Mouse (Mus musculus): ENCODE measurements around the gene Tsfm.
"Not testable (repeated sequence)": the region's sequence is repeated elsewhere in the genome, so short reads cannot be mapped to it uniquely, and the experiment has no call there.

Tsfm gene

GRCm38 (mm10) chr10:127063239-127063872 lies 32.7 kb upstream of the Tsfm start, which contains the start of gene Cdk4:
TSS of gene Cdk4 (plus strand) at chr10:127063534.
- peak; percentile 97 to 98 for DNase-seq

GRCm38 (mm10) chr10:127062503-127062902 lies 31.9 kb upstream of the Tsfm start:
- no peak for DNase-seq

DNA sequence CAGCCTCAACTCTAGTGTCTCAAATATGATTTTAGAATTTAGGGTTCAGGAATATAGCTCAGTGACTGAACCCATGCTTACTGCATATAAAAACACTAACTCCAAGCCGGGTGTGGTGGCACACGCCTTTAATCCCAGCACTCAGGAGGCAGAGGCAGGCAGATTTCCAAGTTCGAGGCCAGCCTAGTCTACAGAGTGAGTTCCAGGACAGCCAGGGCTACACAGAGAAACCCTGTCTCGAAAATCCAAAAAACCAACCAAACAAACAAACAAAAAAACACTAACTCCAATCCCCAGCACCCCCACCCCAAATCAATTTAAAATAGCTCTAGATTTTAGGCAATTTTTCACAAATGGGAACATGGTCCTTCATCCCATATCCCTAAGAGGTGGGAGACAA lies 31.5 kb upstream of the Tsfm start:
- DNase-seq: not testable (repeated sequence)

DNA sequence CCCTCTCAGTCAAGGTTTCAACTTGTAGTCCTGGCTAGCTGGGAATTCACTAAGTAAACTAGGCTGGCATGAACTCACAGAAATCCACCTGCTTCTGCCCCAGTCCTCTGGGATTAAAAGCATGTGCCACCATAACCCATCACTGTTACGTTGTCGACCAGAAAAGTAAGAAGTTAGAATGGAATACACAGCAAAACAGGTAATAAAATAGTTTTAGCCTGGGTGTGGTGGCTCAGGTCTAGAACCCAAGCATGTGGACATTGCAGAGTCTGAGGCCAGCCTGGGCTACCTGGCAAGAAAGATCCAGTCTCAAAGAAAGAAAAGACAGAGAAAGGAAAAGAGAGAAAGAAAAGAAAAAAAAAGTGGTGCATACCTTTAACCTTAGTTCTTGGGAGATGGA lies 30.9 kb upstream of the Tsfm start:
- no peak for DNase-seq

- peak in 1 of 2 experiments; percentile 3 for DNase-seq
Observed at GRCm38 (mm10) chr10:127061085-127061484, 30.4 kb upstream of the Tsfm start.

GRCm38 (mm10) chr10:127059968-127060916 lies 29.6 kb upstream of the Tsfm start, which contains the start of gene March9:
TSS of gene March9 (minus strand) at chr10:127060184.
- DNase-seq: peak; percentile 76 to 77

DNA sequence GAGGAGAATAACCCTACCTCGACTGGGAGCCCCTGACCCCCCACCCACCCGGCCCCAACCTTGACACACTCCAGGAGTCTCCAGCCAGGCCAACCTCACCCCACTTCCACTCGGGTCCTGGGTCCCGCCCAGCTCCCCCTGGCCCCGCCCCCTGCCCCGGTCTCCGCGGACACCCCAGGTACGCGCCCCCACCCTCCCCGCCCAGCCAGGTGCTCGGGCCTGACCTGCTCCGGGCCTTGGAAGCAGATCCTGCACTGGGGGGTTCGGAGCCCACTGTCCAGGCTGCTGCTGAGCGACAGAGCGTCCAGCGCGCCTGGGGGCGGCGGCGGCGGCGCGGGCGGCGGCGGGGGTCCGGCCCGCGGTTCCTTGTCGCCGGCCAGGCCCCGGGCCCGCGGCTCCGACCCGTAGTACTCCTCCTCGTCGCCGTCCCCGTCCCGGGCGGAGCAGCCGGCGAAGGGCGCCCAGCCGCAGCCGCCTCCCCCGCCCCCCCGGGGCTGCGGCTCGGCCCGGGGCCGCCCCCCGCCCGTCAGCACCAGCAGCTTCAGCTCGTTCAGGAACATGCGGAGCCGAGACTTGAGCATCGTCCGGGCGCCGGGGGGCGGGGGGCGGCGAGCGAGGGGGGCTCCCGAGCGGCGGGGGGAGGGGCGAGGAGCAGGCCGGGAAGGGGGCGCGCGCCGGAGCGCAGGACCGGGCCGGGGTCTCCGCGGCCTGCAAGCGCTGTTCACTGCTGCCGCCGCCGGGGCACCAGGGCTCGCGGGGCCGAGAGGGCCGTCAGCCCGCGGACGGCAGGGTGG lies 28.7 kb upstream of the Tsfm start:
- no peak for DNase-seq

- no peak for DNase-seq
Observed at GRCm38 (mm10) chr10:127058708-127059107, 28.1 kb upstream of the Tsfm start.

DNA sequence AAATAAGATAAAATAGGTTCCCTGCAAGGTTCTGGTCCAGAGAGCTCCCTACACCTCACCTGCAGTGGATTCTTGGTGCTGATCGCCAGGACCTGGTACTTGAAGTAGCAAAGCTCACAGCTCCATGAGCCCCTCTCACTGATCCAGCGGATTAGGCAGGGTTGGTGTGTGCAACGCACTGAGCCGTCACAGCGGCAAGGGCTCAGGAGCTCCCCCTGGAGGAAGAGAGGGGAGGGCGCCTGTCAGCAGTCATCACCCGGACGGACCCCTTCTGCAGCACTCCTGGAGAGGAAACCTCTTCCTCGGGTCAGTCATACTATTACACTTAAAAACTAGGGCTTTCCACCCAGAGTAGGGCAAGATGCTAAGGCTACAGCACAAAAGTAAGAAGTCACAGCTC lies 27.5 kb upstream of the Tsfm start:
- DNase-seq: peak; percentile 58 to 79

DNA sequence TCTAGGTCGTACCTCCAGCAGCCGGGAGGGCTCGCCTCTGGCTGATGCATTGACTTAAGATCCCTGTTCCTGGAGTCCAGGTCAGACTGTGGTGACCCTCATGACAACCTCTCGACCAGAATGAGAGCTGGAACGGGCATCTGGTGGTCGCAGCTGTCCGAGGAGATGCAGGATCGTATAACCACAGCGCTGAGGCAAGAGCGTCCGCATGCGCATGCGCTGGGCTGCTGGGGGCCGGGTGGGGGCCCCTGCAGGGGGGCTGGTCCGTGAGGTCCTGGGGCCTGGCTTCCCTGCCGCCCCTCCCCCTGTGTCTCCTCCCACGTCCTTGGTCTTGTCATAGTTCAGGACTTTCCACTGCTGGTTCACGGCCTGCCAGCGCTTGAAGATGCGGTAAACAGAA lies 25.9 kb upstream of the Tsfm start:
- peak in 1 of 2 experiments; percentile 6 for DNase-seq

DNA sequence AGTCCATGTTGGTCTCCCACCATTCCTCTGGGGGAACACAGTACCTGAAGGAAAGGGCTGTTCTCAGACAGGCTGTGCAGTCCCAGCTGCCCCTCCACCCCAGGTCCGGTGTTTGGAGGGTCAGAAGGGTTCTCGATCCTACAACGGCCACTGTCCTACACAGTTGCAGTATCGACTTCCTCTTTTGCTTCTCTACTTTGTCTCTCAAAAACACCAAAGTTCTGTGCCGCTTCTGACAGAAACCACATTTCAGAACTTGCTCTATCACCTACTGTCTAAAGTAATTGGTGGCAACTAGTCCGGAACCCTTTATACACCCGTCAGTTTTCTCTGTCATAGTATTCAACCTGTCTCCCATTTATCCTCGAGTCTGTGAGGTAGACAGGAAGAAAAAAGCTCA lies 24.8 kb upstream of the Tsfm start:
- DNase-seq: no peak

DNA sequence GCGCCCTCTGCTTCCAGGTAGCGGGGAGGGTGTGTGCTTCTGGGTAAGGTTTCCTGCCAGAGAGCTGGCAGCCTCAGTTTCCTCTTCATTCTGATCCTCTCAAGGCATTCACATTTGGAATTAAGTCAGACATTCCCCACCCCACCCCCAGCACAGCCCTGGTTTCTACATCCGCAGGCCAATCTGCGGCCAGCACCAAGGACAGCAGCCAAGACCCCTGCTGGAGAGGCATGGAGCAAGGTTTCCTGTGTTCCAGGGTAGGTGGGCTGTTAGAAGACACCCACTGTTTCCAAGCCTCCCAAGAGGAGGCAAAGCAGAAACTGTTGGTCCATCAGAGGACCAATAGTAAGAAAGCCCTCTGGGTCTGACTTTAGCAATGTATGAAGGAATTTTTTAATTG lies 24.0 kb upstream of the Tsfm start:
- no peak for DNase-seq

GRCm38 (mm10) chr10:127050119-127050474 lies 19.5 kb upstream of the Tsfm start:
- no peak for DNase-seq

DNA sequence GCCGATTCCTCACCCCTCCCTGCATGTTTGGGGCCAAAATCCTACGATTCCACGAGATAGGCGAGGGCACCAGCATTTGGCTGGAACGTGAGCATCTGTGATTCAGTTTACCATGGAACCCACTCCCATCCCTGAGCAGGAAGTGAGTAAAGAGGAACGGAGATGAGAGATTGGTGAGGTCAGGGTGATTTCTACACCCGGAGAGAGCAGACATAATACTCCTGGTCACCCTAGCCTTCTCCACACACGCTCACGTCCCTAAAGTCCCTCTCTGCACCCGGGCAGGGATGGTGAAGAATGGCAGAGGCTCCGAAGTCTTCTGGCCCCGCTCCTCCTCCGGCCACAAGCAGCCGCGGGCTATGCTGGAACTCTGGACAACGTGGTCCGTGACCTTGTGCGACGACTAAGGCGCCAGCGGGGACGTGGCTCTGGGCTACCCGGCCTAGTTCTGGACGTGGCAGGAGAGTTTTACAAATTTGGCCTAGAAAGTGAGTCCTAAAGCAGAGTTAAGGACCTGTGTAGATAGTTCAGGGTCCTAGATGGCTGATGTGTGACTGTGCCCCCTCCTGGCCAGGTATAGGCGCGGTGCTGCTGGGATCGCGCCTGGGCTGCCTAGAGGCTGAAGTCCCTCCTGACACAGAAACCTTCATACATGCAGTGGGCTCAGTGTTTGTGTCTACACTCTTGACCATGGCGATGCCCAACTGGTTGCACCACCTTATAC lies 18.9 kb upstream of the Tsfm start:
- DNase-seq: no peak

- no peak for DNase-seq
Observed at GRCm38 (mm10) chr10:127048608-127049394, 18.2 kb upstream of the Tsfm start.

DNA sequence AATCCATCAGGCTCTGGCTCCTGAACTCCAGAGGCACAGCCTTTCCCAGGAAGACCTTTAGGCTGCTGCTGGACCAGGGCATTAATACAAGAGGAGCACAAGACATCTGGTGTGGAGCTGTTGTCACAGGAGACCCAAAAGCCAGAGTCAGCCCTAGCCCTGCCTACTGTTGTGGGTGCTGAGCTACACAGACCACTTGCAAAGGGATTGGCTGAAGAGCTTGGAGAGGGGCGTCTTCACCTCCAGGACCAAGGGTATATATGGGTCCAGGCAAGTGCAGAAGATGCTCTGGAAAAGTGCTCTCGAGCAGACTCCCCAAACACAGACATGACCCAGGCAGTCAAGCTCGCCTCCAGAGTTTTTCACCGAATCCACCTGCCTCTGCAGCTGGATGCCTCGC lies 17.3 kb upstream of the Tsfm start, which contains the start of gene Cyp27b1:
Gene Cyp27b1 (plus strand): TSS at position 297 of the 400 bp plus-strand sequence.
- DNase-seq: no peak

- DNase-seq: no peak
Observed at GRCm38 (mm10) chr10:127043187-127043586, 12.5 kb upstream of the Tsfm start.

GRCm38 (mm10) chr10:127042468-127043115 lies 12.0 kb upstream of the Tsfm start:
- no peak for DNase-seq

DNA sequence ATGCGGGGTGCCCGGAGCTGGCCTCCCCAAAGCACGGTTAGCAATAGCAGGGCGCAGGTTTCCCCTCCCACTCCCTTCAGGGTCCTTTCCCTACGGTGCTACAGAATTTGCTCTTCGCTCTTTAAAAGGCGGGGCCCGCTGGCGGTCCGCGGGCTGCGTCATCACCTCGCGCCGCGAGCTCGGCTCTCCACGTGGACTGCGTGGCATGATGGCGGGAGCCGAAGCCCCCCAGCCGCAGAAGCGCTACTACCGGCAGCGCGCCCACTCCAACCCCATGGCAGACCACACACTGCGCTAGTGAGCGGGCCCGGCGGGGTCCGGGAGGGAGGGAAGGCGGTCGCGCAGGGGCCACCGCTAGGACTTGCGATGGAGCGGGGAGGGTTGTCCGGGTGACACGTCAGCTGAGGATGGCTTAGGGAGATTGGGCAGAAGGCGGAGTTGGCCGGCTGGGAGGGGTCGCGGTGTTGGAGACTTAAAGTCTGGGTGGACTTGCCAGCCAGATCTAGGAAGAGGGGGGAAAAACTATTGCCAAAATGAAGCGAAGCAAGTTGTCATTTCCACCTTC lies 11.2 kb upstream of the Tsfm start:
- DNase-seq: peak; percentile 71 to 82

DNA sequence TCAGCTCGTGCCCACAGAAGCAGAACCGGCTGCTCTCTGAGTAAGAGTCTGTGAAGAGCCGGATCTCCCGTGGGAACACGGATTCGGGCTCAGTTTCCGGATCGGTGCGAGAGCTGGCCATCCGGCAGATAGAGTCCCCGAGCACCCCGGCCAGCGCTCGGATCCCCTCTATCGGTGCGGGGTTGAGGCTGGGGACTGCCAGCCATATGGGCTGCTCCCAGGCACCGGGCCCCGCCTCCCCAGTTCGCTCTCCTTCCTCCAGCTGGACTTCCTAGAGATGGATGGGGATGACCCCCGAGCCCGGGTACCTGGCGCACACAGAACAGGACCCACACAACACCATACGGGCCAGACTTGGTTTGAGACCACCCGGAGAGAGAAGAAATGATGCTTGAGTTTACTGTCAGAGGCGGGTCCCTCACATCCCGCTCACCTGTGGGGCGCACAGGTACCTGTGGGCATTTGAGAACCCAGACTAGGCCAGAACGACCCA lies 10.7 kb upstream of the Tsfm start, which contains the start of the genes Mettl1 and Eef1akmt3:
Gene Mettl1 (plus strand): TSS at position 141 of the 493 bp plus-strand sequence.
Gene Eef1akmt3 (minus strand): TSS at position 240 of the 493 bp plus-strand sequence.
- no peak for DNase-seq

Measured in spleen, adult 18-20 months (tissue).